Mouse (Mus musculus): ENCODE results near the gene Lypd6b.

The Lypd6b gene

DNA sequence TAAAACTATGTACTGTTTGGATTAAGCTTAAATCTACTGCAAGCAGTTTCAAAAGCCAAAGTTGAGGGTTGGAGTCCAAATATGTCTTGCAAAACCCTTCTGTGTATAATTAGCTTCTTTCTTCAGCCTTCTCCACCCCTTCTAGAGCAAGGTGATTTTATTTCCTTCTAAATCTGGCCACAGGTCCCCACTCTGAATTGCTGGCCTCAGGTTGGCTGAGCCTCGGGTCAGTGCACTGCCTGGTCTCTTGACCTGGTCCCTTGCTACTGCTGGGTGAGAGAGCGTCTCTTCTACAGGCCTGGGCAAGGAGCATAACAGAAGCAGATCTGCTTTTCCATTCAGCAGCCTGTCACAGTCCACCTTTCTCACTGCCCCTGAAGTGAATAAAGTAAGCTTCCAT, 18.6 kb upstream of the Lypd6b start:
- CTCF ChIA-PET: no interaction called here

DNA sequence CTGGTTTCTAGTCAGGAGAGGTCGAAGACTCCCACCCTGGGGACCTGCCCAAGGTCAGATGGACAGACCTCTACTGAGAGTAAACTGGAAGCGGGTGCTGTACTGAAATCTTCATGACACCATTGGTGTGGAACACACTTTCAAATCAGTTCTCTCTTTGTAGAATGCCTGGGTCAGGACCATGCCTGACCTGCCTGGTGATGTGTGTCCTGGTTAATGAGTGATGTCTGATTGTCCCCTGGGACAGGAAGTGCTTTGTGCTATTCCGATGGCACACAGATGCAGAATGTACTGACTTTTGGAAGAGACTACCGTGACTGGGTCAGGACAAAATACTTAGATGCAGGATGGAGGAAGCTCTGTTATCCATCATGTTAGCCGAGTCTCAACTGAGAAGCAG, 17.0 kb upstream of the Lypd6b start:
- CTCF ChIA-PET: no interaction called here

DNA sequence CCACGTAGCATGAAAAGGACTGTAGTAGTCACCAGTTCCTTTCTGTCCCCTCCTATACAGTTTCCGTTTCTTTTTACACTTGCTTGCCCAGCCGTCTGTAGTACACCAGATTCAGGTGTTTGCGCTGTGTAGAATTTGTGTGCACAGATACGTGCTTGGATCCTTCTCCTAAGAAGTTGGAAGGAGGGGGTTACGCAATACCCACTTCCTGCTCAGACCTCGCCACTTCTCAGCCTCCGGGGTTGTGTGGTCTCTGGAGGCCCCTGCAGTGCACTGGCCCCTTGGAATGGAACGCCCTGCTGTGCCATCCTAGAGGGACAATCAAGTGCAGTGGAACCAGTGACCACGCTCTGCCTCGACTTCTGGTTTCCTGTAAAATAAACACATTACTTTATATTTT, 16.3 kb upstream of the Lypd6b start:
- CTCF ChIA-PET: no interaction called here

DNA sequence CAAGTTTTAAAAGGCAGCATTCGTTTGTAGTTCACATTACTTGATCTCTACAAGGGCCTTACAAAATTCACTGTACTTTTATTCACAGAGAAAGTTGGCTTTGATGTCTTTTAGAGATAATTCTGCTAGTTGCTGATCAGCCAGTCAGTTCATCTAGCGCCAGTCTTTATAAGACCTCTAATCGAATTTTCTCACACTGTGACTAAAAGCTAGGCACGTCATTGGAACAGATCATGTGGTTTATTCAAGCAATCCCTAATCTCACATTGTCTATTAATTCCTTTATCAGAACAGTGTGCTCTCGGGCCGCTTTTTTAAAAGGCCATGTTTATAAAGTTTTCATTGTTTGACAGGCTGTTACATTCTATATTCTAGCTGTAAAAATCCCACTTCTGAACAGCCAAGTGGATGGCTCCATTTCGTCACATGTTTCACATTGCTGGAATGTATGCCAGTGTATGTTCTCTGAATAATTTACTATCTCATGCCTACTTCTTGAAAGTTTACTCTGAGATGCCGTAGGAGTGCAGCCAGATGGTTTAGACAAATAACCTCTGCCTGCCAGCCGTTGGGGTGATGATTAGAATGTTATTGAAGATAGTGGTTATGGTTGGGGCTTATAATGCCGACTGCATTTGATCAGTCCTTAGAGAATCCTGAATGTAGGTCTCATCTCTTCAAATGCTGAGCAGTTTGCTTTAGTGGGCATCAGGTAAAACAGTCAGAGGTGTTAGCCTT, 14.1 kb upstream of the Lypd6b start:
- CTCF ChIA-PET: no interaction called here

DNA sequence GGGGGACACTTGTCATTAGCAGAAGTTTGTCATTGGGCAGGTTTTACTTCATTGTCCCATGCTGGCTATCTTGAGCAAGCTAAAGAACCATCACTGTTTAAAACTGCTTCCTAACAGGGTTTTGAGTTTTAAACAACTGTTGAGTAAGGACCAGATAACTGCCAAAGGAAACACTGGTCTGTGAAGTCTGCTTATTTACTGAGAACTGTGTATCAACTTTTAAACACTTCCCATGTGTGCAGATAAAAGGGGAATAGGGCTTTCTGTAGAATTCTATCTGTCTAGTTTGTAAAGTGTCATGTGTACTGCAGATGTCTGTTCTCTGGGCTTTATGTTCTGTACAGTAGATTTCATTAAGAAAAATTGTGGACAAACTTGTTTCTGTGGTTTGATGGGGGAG, 13.3 kb upstream of the Lypd6b start:
- CTCF ChIA-PET: interaction anchor here (0.7 kb wide), 1 partner anchor 345 kb away, joined by 3 read pairs; no protein-coding TSS in a partner anchor

DNA sequence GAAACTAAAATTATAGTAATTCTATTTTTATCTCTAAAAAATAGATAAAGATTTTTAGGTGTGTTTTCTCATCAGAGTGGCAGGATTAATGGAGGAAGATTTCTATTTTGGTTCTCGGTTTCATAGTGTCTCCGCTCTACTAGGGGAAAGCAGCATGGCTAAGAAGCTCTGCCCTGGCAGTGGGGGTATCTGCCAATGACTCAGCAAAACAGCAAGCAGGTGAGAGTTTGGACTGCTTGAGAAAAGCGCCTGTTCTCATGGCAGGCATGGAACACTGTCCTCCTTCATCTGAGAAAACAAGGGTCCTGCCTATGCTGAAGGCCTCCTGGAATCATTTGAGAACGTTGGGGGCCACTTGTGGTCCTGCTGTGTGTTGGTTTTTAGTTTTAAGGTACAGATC, 12.3 kb upstream of the Lypd6b start:
- CTCF ChIA-PET: no interaction called here

DNA sequence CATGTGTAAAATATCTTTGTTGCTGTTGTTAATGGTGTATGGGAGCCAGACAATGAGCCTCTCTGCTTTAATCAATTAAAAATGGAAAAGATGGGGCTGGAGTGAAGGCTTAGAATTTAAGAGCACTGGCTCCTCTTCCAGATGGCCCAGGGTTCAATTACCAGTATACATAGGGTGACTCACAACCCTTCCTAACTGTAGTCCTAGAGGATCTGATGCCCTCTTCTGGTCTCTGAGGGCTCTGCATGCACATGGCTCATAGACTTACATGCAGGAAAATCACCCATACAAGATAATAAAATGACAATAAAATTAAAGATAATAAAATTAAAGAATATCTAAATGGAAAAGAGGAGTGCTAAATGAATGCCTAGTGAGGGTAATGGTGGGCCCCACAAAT, 11.8 kb upstream of the Lypd6b start:
- CTCF ChIA-PET: no interaction called here

DNA sequence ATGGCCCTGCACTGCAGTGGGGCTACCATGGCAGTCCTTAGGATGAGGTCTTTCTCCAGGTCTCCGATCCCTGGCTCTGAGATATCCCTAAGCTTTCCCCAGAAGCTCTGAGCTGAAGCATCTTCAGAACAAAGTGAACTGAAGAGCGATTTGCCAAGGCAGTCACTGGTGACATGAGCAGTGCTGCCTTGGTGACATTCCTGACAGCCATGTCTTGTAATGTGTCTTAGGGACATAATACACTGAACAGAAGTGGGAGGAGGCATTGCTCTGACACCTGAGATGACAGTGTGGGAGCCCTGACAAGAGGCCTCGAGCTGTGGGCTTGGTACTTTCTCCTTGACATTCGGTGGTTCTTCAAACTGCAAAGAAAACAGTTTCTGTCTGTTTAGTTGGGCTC, 11.1 kb upstream of the Lypd6b start:
- CTCF ChIA-PET: no interaction called here

DNA sequence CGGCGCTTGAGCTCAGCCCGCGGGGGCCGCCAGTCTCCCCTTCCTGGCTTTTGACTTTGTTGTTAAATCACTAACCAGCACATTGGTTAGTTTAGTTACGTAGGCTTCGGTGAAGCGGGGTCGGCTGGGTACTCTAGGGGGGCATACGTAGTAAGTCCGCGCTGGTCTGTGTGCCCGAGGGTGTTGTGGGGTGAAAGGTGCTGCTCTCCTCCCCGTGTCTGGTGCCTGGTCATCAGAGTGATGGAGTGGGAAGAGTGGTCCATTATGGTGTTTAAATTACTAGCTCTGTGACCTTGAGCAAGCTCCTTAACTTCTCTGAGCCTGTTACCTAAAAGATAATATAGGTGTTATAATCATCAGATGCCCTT, 547 bp downstream of the Lypd6b start:
- CTCF ChIA-PET: no interaction called here

DNA sequence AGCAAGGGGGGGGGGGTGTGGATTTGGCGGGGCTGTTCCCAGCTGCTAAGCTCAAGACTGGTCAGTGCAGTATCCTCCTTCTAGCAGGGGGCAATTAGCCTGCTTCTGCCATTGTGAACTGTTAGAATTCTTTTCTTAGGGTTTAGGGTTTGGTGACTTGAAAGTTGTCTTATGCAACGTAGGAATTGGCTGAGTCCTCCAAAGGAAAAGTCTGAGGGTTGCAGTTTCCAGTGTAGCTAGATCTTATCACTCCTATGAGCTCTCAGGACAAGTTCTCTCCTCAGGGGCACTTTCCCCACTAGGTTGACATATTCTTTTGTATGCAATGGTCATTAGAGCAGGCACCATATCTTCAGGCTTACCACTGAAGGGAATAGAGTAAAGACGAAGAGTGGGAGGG, 1.2 kb downstream of the Lypd6b start:
- CTCF ChIA-PET: no interaction called here

DNA sequence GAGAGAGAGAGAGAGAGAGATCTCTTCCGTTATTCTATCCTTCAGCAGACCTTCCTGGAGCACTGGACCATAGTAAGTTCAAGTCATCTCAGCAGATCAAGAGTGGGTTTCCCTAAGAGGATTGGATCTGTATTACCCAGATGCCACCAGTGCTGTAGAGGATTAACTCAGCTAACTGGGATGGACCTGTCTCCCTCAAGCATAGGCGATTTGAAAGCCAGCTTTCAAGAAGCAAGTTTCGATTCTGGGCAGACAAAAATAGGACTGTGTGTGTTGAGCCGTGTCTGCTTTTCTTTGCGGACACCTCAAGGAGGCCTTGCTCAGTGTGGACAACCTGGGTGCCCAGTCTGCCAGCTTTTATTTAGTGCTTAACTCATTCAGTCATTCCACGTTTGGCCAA, 1.6 kb downstream of the Lypd6b start:
- CTCF ChIA-PET: no interaction called here

DNA sequence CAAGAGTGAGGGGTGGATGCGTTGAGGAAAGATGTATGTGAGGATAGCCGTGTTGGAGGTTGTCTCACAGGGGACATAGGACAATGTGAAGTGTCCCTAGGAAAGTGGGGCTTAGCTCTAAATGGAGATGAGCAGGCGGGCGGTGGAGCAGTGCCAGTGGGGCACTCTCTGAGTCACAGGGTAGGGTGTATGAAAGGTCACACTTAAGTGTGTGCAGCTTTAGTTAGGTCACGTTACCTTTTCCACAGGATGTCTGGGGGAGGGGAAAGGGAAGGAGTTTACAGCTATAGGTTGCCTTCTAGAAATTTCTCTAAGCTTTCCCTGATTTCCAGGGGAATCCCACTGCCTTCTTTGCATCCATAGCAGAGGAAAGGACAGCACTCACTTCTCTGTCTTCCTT, 2.0 kb downstream of the Lypd6b start:
- CTCF ChIA-PET: no interaction called here

DNA sequence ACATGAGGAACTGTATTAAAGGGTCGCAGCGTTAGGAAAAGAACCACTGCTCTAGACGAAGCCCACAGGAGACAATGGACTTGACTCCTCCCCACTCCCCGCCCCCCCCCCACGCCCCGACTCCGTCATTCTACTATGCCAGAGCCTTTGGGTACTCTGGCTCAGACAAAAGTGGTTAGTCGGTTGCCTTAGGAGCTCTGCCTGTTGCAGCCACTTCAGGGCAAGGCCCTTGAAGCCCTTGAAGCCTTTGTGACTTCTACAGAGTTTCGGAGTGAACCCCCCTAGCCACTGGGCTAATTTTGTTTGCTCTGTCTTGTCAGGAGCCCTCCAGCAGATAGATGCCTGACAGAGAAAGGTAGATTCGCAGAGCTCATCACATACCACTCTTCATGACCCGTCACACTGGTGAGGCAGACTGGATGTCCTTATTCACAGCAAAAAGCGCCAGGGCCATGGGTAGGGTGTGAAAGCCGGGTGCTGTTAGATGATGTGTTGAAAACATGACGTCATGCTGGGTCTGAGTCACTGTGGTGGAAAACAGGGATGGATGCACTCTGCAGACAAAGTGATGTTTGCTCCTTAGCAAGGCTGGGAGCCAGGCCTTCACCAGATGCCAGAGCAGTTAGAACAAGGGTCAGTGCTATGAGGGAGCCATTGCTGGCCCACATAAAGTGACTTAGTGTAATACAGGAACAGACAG, 10.1 kb downstream of the Lypd6b start:
- CTCF ChIA-PET: no interaction called here

DNA sequence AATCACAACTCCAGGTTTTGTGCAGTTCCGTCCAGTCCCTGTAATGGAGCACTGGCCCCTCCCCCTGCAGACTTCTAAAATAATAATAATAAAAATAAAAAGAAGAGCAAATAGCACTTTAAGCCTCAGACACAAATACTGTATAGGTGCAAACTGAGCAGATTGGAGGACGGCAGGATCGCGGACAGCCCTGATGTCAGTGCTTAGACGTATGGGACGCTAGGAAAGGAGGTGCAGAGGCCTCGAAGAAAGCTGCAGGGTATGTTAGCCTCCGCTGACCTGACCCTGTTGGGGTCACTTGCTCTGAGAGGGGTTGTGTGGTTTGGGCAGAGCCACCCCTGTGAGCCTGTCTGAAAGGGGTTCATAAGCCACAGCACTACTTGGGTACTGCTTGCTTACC, 17.0 kb downstream of the Lypd6b start:
- CTCF ChIA-PET: no interaction called here

DNA sequence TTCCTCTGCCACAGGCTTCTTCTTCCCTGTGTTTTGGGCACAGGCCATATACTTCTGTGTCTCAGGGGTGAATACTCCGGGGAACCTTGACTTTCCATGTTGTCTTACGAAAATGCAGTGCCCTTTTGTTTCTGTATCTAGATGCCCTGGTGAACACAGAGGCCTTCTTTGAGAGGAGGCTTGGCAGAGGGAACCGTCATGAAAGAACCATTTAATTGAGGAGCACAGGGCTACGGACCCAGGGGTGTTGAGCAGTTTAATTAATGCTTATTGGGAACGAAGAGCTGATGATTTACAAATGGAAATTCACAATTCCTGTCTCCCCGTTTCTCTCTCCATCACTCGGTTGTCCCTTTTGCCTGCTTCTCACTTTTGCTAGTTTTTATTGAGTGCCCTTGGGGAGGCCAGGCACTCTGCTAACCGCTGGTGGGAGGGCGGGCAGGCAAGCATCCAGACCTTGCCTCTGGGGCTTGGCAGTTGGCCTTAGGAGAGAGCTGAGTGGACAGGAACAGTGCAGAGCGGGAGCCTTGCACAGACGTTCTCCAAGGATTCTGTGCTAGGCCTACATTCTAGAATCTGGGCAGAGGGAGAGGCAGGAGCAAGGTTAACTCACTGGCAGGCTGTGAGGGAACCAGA, 18.4 kb downstream of the Lypd6b start:
- CTCF ChIA-PET: no interaction called here

DNA sequence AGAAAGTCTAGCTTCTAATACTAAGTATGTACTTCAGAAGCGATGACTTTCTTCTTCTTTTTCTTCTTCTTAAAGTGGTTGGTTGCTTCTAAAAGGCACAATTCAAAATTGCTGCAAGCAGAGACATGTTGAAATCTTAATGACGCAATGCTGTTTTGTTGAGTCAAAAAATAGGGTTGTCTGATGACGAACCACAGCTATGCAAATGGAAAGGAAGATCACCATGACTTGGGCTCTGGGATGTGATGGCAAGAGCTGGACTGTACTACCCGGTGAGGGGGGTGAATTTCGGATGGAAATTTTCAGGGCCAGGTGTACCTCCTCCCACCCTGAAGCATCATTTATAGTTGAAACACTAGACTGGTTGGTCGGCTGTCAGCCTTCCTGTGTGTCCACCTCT, 22.0 kb downstream of the Lypd6b start:
- CTCF ChIA-PET: no interaction called here

DNA sequence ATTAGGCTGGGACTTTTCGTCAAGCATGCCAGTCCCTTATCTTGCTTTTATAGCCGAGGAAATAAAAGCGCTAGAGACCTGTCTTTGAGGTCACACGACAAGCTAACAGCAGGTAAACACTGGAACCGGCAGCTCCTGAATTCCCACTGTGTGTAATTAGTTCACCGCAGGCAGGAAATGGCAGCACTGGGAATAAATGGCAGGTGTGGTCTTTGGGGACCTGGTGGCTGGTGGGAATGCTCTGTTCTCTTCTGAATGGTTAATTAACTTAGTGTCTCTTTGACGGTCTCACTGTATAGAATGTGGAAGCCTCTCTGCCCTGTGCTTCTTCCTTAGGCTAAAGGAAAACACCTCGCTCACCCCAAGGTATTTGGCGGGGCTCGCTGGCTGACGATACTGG, 23.9 kb downstream of the Lypd6b start:
- CTCF ChIA-PET: no interaction called here

DNA sequence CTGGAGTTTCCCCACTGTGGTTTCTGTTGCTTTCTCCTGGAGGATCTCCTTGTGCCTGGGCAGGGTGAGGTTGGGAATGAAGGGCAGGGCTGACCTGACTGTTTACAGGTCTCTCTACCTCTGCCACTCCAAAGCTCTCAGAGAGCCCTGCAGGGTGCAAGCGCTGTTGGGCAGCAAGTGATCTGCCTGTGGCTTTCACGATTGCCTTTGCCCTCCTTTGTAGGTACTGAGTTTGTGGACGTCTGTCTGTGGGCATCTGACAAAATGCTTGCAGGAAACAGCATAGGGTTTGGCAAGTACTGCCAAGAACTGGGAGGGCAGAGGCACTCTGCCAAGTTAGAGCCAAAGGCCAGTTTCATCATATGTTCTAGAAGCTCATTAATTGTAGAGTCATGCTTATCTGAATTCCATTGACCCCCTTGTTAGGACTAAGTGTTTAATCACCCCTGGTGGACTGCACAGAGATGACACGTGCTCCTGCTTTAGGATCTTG, 24.4 kb downstream of the Lypd6b start:
- CTCF ChIA-PET: no interaction called here

DNA sequence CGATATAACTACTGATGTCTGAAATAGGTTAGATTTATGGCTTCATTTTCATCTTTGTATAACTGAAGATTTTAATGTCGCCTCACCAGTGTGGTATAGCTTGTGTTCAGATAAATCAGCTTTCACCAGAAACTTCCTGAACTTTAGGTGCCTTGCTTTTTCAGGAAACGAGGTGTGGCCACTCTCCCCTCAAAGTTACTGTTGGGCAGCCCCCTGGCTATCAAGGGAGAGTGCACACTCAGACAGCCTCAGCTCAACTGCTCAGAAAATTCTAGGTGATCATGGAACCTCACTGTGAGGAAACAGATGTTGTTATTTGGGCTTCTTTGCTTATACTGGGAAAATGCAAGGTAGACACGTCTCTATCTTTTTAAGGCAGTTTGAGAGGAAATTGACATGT, 25.7 kb downstream of the Lypd6b start:
- CTCF ChIA-PET: no interaction called here

DNA sequence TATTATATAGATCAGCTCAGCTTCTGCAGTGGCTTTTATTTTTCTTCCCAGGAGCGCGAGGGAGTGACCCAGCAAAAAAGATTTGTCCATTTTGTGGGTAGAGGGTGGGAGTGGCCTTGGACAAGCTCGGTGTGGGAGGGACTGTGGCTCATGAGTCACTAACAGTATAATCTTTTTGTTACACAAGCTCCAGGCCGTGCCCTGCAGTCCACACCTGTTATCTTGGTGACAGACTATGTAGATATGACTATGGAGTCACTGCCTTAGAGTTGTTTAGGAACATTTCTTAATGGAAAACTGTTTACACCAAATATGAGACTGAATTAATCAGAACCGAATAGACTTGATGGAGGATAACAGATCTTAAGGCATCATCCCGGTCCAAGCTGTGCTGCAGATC, 26.5 kb downstream of the Lypd6b start:
- CTCF ChIA-PET: no interaction called here

DNA sequence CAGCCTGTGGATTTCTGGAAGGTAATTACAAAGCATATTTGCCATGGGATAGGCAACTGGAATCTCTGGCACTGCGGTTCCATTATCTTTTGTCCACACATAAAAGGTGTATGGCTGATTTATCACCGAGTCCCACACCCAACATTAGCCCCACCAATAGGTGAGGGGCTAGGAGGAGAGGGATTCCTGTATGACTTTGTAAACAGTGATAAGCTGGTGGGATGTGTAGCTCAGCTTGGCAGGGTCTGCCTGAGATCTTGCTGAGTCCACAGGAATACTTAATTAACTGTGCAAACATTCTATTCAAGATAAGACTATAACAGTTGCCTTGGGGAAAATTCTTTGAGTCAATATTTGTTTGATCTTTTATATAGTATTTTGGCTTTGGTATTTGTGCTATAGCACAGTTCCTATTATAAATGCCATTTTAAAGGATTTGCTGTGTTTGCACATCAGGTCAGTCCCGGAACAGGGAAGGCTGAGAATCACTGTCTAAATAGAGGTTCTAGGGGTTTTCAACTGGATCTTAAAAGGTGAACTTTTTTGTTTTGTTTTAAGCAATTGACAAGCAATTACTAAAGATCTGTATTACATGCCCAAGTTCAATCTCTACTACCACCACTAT, 28.3 kb downstream of the Lypd6b start:
- CTCF ChIA-PET: no interaction called here

DNA sequence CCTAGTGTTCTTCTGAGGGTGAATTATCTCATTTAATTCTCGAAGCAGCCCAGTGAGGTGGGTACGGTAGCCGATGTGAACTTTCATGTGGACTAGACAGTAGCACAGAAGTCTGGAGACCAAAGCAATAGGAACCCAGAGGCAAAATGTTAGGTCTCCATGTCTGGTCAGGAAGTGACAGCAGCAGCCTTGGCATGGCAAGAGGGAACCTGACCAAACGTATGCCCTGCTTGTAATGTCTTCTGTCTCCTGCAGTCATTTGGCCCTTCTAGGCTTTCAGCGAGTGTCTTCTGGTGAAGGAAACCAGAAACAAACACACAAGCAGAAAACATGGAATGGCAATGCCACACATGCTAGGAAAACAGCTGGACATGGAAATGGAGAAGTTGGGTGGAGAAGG, 29.1 kb downstream of the Lypd6b start:
- CTCF ChIA-PET: no interaction called here

DNA sequence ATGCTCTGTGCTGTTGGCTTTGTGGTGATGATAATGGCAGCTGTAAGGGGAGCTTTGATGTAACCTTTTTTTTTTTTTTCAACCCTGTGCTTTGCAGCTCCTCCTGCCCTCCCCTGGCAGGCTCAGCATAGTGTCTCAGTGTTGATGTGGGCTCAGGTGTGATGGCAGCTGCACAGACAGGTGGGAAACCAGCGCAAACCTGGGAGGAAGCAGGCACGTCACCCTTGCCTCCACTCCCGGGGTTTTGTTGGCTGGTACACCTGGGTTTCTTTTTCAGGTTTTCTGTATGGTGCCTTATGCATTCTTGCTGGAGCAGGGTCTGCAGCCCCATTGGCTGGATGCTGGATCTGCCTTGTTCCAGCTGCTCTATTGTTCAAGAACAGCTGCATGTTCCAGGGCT, 29.7 kb downstream of the Lypd6b start:
- CTCF ChIA-PET: interaction anchor here (0.5 kb wide), 1 partner anchor 102 kb away, joined by 4 read pairs; no protein-coding TSS in a partner anchor
